Mouse (Mus musculus) left cerebral cortex, adult 9 months (tissue): ENCODE results near the gene Ablim1.

Source experiments
- DNase-seq, 2 experiments: peaks; one replicate each; pipeline ENCODE4 v3.0.0; 2022; ENCODE audit warnings: low spot score in 2 of 2

Gene Ablim1

DNA sequence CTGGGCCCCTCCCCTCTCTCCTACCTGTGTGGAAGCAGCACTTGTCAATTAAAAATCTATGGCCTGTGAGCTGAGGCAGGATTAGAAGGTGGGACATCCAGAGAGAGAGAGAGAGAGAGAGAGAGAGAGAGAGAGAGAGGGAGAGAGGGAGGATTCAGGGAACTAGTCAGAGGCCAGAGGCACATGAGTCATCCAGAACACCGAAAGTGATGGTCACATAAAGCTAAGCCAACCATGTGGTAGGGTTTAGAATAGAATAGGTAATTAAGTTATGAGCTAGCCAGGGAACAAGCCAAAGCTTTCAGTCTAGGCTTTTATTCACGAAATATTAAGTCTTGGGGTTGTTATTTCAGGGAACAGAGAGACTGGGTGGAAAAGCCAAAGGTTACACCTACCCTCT is 10.1 kb downstream of the Ablim1 start:
- no peak for DNase-seq

DNA sequence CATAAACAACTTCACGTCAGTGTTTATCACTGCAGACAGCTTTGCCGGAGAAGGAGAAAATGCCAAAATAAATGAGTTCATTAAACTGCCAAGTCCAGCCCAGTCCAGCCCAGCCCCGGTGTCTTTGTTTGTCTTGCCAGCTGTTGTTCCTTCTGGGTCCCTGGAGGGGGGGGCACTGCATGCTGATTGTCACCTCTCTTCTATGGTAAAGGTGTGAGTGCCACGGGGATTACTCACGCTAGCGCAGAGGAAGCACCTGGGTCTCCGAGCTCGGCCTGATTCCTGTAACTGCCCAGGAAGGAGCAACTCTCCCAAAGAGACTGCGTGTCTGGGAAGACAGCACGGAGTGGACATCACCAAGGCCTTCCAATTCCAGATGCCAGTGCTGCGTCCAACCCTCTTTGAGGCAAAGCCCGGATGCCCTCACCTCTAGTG is 12.7 kb downstream of the Ablim1 start:
- no peak for DNase-seq

DNA sequence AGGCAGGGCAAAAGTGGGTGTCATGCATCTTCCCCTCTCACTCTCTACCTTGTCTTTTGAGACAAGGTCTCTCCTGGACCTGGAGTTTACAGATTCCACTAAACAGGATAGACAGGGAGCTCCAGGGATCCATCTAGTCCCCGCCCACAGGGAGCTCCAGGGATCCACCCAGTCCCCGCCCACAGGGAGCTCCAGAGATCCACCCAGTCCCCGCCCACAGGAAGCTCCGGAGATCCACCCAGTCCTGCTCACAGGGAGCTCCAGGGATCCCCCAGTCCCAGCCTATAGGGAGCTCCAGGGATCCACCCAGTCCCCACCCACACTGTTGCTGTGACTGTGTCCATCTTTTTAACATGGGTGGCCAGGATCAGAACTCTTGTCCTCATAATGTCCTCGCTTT is 16.7 kb downstream of the Ablim1 start:
- DNase-seq = no peak

- peak in 1 of 2 experiments; percentile 59 for DNase-seq
These were observed 17.3 kb downstream of the Ablim1 start for GRCm38 (mm10) chr19:57297447-57297846.

DNA sequence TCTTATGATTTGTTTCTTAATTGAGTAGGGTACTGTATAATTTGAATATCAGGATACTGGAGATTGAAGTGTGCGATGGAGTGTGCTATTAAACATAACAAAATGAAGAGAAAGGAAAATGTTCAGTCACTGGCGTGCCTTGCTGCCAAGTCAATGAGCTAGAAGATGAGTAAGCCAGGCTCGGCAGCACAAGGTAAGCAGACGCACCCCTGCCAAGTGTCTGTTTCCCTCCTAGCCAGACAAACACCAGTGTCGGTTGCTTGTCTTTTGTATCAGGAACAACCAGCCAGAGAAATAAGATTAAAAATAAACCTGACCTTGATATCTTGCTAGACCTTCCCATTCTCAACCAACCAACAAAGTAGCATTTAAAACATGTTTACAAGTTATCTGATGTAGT is 18.2 kb downstream of the Ablim1 start:
- peak in 1 of 2 experiments; percentile 50 for DNase-seq

DNA sequence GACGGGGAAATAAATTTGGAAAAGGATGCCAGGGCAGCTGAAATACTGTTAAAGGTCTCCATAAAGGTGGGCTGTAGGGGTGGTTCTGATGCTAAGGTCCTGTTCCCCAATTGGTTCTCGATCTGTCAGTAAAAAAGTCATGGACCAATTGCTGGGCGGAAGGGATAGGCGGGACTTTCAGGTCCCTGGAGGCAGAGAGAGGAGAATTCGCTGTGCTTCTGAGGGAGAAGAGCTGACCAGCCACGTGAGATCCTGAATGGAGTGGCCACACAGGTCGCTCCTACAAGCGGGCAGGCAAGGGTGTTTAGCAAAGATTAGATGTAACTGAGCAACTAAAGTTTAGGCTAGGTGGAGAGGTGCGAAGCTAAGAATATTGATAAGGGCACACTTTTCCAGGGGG is 19.2 kb downstream of the Ablim1 start:
- DNase-seq = no peak

GRCm38 (mm10) chr19:57294356-57294755 is 20.4 kb downstream of the Ablim1 start:
- DNase-seq = no peak

- DNase-seq = no peak
These were observed 21.0 kb downstream of the Ablim1 start for GRCm38 (mm10) chr19:57293737-57294136.

- DNase-seq = no peak
These were observed 31.4 kb downstream of the Ablim1 start for GRCm38 (mm10) chr19:57283310-57283709.

DNA sequence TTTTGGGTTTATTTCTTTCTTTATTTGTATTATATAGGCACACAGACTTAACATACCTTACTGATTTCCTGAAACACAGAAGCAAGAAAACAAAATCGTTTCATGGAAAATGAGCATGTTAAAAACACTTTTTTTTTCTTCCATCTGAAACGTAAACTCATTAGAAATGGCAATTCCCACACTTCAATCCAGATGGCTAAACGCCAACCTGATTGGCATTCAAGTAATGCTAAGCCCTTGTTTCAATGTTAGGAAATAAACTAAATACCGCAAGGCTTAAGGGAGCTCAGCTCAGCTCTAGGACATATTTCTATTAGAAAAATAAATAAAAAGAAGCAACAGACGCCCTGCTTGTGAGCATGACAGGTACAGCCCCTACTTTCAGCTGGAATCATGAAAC is 32.1 kb downstream of the Ablim1 start:
- no peak for DNase-seq

DNA sequence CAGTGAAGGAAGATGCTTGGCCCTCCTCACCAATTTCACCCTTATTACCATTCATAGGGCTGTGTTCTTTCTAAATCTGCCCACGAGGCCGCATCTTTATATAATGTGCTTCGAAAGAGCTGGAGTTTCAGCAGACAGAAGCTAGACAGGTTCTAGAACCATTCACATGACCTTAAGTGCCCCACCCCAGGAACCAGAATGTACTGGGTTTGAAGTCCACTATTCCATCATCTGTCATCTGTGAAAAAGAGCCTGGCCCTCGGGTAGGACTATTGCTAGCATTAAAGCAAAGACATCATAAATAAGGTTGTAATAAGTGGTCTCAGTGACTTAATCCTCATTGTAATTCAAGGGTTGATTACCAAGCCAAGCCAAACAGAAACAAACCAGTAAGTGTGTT is 35.1 kb downstream of the Ablim1 start:
- no peak for DNase-seq

DNA sequence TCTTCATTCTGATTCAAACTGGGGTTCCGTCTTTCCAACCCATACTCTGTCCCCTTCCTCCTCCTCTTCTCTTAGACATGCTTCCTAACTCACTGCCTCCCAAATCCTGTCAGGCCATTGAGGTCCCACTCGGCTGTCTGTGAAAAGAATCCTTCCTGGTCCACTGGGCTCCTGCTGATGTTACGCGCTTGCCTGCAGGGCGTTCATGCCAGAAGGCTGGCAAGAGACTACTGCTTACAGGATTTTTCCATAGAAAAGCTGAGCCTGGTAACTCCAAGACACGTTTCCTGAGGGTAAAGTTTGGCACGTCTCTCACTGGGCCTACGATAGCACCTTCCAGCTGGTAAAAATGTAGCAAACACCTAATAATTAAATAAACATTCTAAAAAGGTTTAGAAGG is 36.5 kb downstream of the Ablim1 start:
- no peak for DNase-seq

- DNase-seq = no peak
These were observed 37.7 kb downstream of the Ablim1 start for GRCm38 (mm10) chr19:57277010-57277409.

DNA sequence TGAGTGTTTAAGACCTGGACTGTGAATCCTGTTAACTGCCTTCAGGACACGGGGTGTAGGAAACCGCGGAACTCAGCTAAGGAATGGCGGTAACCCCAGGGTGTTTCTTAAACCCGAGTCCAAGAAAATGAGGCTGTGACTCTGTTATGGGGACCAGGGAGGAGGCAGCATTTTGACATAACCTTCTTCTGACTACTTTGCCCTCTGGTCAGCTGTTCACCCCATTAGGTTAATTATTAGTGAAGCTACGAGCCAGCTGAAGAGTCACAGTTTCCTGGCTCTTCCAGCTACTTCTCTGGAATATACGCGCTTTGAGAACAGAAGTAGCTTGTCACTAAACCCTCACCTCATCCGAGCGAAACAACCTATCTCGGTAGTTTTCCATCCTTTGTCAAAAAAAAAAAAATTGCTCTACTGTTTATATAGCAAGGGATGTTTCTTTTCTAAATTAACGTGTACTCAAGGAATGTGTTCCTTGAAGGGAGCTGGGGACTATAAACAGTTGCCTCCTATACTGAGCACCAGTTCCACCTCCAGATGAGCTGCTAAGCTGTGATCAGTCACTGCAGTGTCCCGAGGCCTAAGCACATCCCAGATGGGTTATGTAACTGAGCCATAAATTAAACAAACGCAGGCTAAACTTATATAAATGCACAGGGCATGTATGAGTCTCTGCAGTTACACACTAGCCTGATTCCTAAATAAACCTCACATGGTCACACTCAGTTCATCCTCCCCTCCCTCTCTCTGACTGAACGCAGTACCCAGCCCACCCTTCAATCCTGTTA is 39.4 kb downstream of the Ablim1 start:
- peak; percentile 76 to 80 for DNase-seq

DNA sequence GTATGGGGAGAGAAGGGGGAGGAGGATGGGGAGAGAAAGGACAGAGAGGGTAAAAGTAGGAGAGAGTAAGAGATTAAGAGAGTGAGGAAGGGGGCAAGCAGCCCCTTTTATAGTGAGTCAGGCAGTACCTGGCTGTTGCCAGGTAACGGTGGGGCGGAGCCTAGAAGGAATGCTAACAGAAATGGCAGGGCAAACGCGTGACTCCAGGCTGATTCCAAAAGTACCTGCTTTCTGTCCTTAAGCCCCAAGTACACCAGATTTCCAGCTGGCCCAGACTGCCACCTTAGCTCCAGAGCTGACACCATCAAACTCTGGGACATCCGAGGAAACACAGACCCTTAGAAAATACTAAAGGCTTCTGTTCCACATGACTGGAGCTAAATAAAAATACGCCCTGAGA is 40.0 kb downstream of the Ablim1 start:
- DNase-seq = peak in 1 of 2 experiments; percentile 41

GRCm38 (mm10) chr19:57274286-57274685 is 40.4 kb downstream of the Ablim1 start:
- peak in 1 of 2 experiments; percentile 43 for DNase-seq

DNA sequence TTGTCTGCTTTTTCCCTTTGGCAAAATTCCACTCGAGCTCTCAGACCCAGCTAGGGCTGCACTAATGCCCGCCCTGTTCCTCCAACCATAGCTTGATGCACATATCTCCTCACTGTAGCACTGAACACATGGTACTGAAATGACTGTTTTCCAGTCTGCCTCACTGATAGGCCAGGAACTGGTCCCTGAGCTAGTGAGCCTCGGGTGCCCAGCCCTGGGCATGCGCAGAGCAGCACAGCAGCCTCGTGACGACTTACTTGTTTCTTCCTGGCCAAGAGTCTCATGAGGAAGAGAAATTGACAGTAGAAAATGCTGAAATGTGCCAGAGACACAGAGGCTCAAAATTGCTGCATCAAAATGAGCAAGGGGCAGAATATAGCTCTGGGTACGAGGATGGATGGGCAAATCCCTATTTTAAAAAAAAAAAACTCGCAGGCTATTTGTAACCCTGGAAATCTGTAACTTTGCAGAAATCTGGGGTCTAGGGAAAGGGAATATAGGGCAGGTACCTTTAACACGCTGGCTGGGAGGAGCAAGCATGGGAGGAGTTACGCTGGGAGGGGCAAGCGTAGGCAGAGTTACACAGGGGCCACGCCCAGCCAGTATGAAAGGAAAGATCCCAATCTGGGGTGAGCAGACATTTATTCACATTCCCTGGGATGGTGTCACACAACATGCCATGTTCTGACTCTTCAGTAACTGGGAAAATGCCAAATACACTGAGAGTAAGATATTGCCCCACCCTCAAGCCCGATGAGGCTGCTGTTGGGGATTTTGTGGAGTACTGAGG is 41.7 kb downstream of the Ablim1 start:
- peak; percentile 62 to 79 for DNase-seq

DNA sequence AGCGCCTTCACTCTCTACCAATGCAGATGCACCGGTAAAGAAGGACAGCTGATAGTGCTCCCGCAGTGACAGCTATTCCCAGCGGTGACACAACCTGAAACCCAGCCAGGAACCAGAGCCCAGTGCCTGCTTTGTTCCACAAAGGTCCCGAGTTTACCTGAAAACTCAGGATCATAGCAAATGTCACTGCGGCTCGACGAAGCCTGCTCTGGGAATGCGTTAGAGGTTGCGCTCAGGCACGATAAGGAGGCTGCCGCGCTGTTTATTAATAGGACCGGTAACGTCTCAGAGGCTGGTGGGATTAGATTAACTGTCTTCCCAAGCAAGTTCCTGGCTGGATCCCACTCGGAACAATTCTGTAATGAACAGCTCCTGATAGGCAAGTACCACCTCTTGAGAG is 43.0 kb downstream of the Ablim1 start:
- no peak for DNase-seq

- DNase-seq = no peak
These were observed 44.0 kb downstream of the Ablim1 start for GRCm38 (mm10) chr19:57270711-57271110.

DNA sequence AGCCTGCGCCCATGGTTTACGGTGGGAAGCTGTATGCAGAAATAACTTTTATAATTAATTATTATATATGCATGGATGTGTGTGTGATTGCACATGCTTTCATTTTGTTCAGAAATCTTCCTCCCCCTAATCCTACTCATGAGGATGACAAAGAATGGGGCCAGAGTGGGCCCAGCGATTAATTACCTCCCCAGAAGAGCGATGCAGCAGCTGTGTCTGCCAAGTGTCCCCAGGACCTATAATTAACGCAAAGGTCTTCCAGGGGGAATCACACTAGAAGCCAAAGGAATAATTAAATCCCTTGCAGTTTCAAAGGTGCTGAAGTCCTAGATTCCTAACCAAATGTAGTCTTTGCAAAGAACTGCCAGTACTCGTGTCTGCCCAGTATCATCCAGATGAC is 44.9 kb downstream of the Ablim1 start:
- DNase-seq = no peak

DNA sequence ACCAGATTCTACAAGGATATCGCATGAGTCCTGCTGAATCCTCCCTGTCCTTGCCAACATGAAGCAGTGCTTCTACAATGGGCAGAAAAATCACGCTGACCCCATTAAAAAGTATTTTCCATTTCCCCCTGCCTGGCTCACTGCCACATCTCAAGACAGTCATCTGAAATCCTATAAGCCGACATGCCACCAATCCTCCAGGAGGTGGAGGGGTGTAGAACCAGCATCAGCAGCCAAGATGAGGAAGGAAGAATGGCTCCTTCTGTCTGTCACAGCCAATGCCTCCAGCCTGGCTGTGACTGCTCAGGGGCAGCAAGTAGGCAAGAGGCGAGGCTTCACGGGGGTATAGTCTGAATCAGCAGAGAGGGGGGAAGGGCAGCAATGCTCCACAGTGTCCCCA is 47.2 kb downstream of the Ablim1 start:
- no peak for DNase-seq

- DNase-seq = no peak
These were observed 48.2 kb downstream of the Ablim1 start for GRCm38 (mm10) chr19:57266374-57267085.
